In the genomic region with DNA sequence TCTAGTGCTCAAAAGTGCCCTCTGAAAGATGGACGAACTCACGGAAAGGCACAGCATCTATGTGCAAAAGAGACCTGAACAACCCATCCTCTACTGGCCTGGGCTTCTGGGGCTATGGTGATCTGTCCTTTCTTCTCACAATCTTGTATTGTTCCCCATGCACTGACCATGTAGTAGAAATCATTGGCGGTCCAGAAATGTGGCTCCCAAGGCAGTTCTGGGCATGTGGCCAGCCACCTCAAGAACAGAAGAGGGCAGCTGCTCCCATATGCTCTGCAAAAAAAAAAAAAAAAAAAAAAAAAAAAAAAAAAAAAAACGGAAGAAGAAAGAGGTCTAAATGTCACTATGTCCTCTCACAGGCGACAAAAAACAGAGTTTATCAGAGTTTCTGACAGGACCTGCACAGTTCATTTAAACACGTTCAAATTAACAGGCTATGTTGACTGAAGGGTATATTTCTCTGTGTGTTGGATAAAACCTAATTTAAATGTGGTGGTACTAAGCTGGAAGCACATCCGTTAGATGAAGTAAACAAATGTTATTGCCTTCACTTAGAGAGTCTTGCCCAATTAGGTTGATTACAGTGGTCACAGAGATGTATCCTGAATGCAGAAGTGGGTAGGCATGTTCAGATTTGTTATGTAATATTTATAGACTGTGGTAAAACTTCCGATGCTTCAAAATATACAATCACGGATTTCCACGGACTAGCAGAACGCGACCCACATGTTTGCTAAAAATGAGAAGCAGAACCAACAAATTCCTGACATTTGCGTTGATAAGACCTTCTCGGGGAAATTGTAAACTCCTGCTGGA, we compare ENCODE assay signal across 9 mouse cellular contexts.
DNase-seq lines count a peak whose midpoint lies in the region; ATAC-seq and TF ChIP-seq lines count a peak whose summit lies in the region.
"Had no signal": no experiment of that assay in that cellular context is flagged by ENCODE, and none has a peak within 500 bp of the region (broad histone marks: within the 10 kb centered on the region; RNA-seq: fewer than 3 reads in every experiment).

No protein-coding gene starts in this region.

- H3K4me3 ChIP-seq in hindbrain, postnatal 0 days (ENCODE audit: low read length), result no peak overlapping the region
- no peak overlapping the region for H3K4me3 ChIP-seq in hindbrain, embryonic 10.5 days
- H3K4me3 ChIP-seq in forebrain, embryonic 11.5 days (ENCODE audit: low read depth, low read length), result no peak overlapping the region

- no peak for TF ChIP-seq CTCF in hindbrain, postnatal 0 days (IDR thresholded peaks at IDR 0.05; ENCODE audit: low read depth)

- ATAC-seq in hindbrain, postnatal 0 days, result no peak
- no peak for ATAC-seq in forebrain, embryonic 11.5 days (replicated peaks; ENCODE audit: low FRiP score)

- no peak overlapping the region for H3K4me2 ChIP-seq in hindbrain, postnatal 0 days (ENCODE audit: low read depth, low read length)
- H3K4me2 ChIP-seq in forebrain, embryonic 11.5 days (ENCODE audit: low read depth, low read length, severe bottlenecking), result no peak overlapping the region

- H3K9me3 ChIP-seq in hindbrain, postnatal 0 days (ENCODE audit: low read length), result 0 out of 2 replicates have a peak, but pooled peaks cover 4% of the 10 kb centered on the region
- no peaks in the 10 kb centered on the region for H3K9me3 ChIP-seq in hindbrain, embryonic 10.5 days
- no peaks in the 10 kb centered on the region for H3K9me3 ChIP-seq in forebrain, embryonic 11.5 days (ENCODE audit: control insufficient read depth, low read length)

- H3K4me1 ChIP-seq in hindbrain, postnatal 0 days (ENCODE audit: insufficient read depth, low read length), result no peaks in the 10 kb centered on the region
- no peaks in the 10 kb centered on the region for H3K4me1 ChIP-seq in hindbrain, embryonic 10.5 days (replicated peaks)
- no peaks in the 10 kb centered on the region for H3K4me1 ChIP-seq in forebrain, embryonic 11.5 days (replicated peaks; ENCODE audit: control insufficient read depth, insufficient read depth, low read length)

- no peak overlapping the region for H3K27ac ChIP-seq in hindbrain, postnatal 0 days
- no peak overlapping the region for H3K27ac ChIP-seq in hindbrain, embryonic 10.5 days
- no peak overlapping the region for H3K27ac ChIP-seq in forebrain, embryonic 11.5 days (ENCODE audit: low read depth, low read length)
- H3K27ac ChIP-seq: macrophage had no signal

- H3K27me3 ChIP-seq in hindbrain, postnatal 0 days (ENCODE audit: insufficient read depth, low read length), result no peaks in the 10 kb centered on the region
- no peaks in the 10 kb centered on the region for H3K27me3 ChIP-seq in hindbrain, embryonic 10.5 days (ENCODE audit: insufficient read depth, poor library complexity, severe bottlenecking)
- H3K27me3 ChIP-seq in forebrain, embryonic 11.5 days (ENCODE audit: control insufficient read depth, insufficient read depth, low read length), result no peaks in the 10 kb centered on the region

- 67% methylated on average over 14 of the region's 14 CpGs for WGBS in hindbrain, postnatal 0 days
- WGBS in hindbrain, embryonic 10.5 days, result 89% methylated on average over 14 of the region's 14 CpGs
- 86% methylated on average over 13 of the region's 14 CpGs for WGBS in forebrain, embryonic 11.5 days

- peak; percentile 79 for DNase-seq in hindbrain, postnatal 0 days (ENCODE audit: low spot score)
- DNase-seq in hindbrain, embryonic 10.5 days (ENCODE audit: low spot score), result no peak
- DNase-seq in adrenal gland, postnatal 14 days, result peak; percentile 49
- peak; percentile 82 to 85 for DNase-seq in cerebellum, postnatal 36 days
- peak; percentile 67 for DNase-seq in lung, postnatal 10 days
- DNase-seq in liver, result no peak
- no peak for DNase-seq in forebrain, embryonic 11.5 days (ENCODE audit: low spot score)
- no peak for DNase-seq in embryo, embryonic 11 days

- no peaks in the 10 kb centered on the region for H3K36me3 ChIP-seq in hindbrain, postnatal 0 days (ENCODE audit: insufficient read depth, low read length)
- H3K36me3 ChIP-seq in hindbrain, embryonic 10.5 days, result no peaks in the 10 kb centered on the region
- H3K36me3 ChIP-seq in forebrain, embryonic 11.5 days (ENCODE audit: control insufficient read depth, insufficient read depth, low read length), result no peaks in the 10 kb centered on the region

- no peak overlapping the region for H3K9ac ChIP-seq in hindbrain, postnatal 0 days (replicated peaks; ENCODE audit: low read length)
- H3K9ac ChIP-seq in forebrain, embryonic 11.5 days (ENCODE audit: low read length), result no peak overlapping the region

Comparison
In these comparisons a context has a peak if more than half of its experiments do, and no peak if none do; other contexts are left out.
1. DNase-seq: peak in hindbrain, postnatal 0 days (single experiment), adrenal gland, postnatal 14 days (single experiment), cerebellum, postnatal 36 days (2 of 2) and lung, postnatal 10 days (single experiment); none in hindbrain, embryonic 10.5 days (single experiment), liver (single experiment), forebrain, embryonic 11.5 days (single experiment) and embryo, embryonic 11 days (single experiment).